Mouse (Mus musculus): Measurements from ENCODE around the gene Gm20503. TPM values are rescaled to one million over a fixed set of nuclear protein-coding genes. Genes with fewer than 3 reads are reported as not detected.

Gm20503 gene
- not detected in 2 replicates for polyA plus RNA-seq (2012; rRNA removed)

DNA sequence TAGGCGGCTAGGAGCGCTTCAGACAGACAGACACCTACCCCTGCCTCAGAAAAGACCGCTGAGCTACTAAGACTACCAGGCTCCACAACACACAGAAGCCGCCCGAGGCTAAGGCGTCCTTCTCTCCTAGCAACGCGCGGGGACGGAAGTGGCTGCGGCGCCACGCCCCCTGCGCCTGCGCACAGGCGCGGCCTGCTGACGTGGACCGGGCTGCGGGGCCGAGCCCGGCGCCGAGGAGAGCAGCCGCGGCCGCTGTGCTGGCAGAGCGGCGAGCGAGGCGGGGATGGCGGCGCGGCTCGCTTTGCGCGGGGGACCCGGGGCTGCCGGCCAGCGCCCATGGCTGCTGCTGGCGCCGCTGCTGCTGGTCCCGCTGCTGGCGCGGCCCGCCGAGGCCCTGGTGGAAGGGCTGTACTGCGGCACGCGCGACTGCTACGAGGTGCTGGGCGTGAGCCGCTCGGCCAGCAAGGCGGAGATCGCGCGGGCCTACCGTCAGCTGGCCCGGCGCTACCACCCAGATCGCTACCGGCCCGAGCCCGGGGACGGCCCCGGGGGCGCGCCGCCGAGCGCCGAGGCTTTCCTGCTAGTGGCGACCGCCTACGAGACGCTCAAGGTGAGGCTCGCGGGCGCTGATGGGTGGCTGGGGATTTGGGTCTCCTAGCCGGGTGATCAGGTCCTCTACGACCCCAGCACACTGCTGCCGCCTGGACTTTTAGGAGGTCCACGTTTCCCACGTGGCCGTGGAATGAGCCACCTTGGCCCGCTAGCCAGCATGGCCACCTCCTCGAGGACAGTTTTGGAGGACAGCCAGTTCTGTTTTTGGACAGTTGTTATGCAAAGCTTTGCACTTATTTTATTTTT is at the start of gene Gm20503:
TSS of gene Gm20503 (plus strand) at position 263 of the 858 bp plus-strand sequence.

DNA sequence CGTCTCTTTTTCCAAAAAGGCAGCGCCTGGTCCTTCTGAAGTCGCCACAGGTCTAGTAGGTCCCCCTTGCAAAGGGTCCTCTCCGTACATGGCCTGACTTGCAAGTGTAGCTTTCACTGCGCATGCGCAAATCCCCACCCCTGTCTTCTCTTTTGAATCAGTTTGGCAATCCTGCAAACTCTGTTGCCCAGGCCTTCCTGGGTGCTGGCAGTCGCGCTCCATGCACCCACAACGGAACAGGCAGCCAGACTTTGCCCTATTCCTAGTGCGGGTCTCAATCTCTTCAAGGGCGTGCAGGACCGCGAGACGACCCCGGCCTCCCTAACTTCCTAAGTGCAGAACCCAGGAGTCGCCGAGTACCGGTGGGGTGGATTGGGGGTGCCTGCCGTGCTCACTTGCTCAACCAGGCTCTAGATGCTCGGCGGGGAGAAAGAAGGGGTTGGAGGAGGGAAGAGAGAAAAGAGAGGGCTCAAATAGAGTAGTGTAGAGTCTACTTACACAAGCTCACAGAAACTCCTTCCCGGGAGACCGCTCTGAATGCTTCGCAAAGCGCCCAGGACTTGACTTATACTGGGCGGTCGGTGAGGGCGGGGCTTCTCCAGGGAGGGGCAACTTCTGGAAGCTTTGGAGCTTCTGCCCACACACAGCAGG is 16.3 kb upstream of the Gm20503 start, which contains the start of gene Ptgr1:
TSS of gene Ptgr1 (minus strand) at position 580 of the 651 bp plus-strand sequence.

DNA sequence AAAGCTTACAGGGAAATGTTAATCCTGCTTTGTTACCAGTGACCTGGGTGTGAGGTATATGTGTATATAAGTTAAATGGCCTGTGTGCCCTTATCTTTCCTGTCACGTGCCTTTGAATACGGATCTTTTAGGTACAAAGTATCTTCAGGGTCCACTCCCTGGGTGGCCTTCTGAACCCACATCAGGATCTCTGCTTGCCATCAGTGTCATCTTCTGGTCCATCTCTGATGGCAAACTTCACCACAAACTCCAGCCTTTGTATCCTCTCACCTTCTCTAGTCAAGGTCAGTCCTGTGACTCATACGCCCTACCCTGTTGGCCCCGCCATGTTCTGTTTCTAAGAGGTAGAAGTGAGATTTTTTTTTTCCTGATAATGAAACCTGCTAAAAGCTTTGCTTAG is 8.2 kb upstream of the Gm20503 start, which contains the start of gene Dnajc25:
TSS of gene Dnajc25 (plus strand) at position 301 of the 400 bp plus-strand sequence.

GRCm38 (mm10) chr4:59034918-59035785 is 32.1 kb downstream of the Gm20503 start, which contains the start of gene Gng10:
Gene Gng10, plus strand, starts transcription at chr4:59035088.

Other genes with a start within 250 kb of the Gm20503 start
- gene Olfr267, start 215.5 kb upstream of the Gm20503 start, polyA plus RNA-seq (2012; rRNA removed): 0.01 and 0.03 TPM in 2 replicates
- 9.6 and 13.2 TPM in 2 replicates for gene Ecpas, start 90.5 kb upstream of the Gm20503 start, polyA plus RNA-seq (2012; rRNA removed)
- gene Zkscan16, start 59.6 kb upstream of the Gm20503 start, polyA plus RNA-seq (2012; rRNA removed): 0.05 and 0.09 TPM in 2 replicates
- 11.8 and 13.2 TPM in 2 replicates for gene Ptgr1, start 16.1 kb upstream of the Gm20503 start, polyA plus RNA-seq (2012; rRNA removed)
- gene Dnajc25, start 8.1 kb upstream of the Gm20503 start, polyA plus RNA-seq (2012; rRNA removed): 2.5 and 2.6 TPM in 2 replicates
- gene Gng10, start 31.9 kb downstream of the Gm20503 start, polyA plus RNA-seq (2012; rRNA removed): 10.6 and 13.1 TPM in 2 replicates
- gene AI481877, start 135.8 kb downstream of the Gm20503 start, polyA plus RNA-seq (2012; rRNA removed): not detected in 2 replicates
- gene Ugcg, start 186.0 kb downstream of the Gm20503 start, polyA plus RNA-seq (2012; rRNA removed): 23.6 and 25.3 TPM in 2 replicates

Data from liver, embryonic 14 days (tissue).